Mouse (Mus musculus): ENCODE measurements at regions not wholly inside any gene's neighbourhood (a gene's known extent, or its start where the extent isn't known, plus 50 kb on each side); places are given as distances from the start of the nearest gene placed in this dataset.
A peak's percentile ranks its signal among the peaks of the same experiment; 100 is the strongest.
"Not testable (repeated sequence)": the region's sequence is repeated elsewhere in the genome, so short reads cannot be mapped to it uniquely, and the experiment has no call there.

DNA sequence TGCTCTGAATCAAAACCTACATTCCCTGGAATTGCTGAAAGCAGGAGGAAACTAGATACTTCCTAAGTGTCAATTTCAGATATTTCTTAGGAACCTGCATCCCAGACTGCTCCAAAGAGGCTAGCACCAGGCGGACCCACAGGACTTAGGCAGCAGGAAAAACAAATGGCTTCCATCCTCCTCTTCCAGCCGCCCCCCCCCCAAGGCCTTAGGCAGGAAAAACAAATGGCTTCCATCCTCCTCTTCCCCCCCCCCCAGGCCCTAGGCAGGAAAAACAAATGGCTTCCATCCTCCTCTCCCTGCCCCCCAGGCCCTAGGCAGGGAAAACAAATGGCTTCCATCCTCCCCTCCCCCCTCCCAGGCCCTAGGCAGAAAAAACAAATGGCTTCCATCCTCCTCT lies 64.5 kb upstream of the Nap1l2 start:
- no peak overlapping the region for H3ac ChIP-seq (ENCODE audit: control insufficient read depth, insufficient read length, low read depth)
- TF ChIP-seq MYOD1 (IDR thresholded peaks at IDR 0.05; ENCODE audit: control insufficient read depth, insufficient read length, low read depth) (no peak), CEBPB (IDR thresholded peaks at IDR 0.05; ENCODE audit: low read depth) (no peak), MYOG (IDR thresholded peaks at IDR 0.05; ENCODE audit: control insufficient read depth, extremely low read depth, insufficient read length) (no peak), MAX (IDR thresholded peaks at IDR 0.05) (no peak), CTCF (IDR thresholded peaks at IDR 0.05; ENCODE audit: control insufficient read depth, insufficient read depth, insufficient read length) (no peak)
- no peaks in the 10 kb centered on the region for H3K79me3 ChIP-seq (ENCODE audit: low read depth)
- no peaks in the 10 kb centered on the region for H3K27me3 ChIP-seq (ENCODE audit: control insufficient read depth, insufficient read depth, insufficient read length)
- H3K4me3 ChIP-seq (ENCODE audit: insufficient read depth, poor library complexity, severe bottlenecking): no peak overlapping the region
- H3K79me2 ChIP-seq (ENCODE audit: control insufficient read depth, insufficient read depth): no peaks in the 10 kb centered on the region
- H3K36me3 ChIP-seq (ENCODE audit: control insufficient read depth, insufficient read depth): no peaks in the 10 kb centered on the region

DNA sequence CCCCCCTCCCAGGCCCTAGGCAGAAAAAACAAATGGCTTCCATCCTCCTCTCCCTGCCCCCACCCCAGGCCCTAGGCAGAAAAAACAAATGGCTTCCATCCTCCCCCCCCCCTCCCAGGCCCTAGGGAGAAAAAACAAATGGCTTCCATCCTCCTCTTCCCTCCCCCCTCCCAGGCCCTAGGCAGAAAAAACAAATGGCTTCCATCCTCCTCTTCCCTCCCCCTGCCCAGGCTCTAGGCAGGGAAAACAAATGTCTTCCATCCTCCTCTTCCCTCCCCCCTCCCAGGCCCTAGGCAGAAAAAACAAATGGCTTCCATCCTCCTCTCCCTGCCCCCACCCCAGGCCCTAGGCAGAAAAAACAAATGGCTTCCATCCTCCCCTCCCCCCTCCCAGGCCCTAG lies 65.0 kb upstream of the Nap1l2 start:
- not testable (repeated sequence) for H3K4me3 ChIP-seq (ENCODE audit: insufficient read depth, poor library complexity, severe bottlenecking)

DNA sequence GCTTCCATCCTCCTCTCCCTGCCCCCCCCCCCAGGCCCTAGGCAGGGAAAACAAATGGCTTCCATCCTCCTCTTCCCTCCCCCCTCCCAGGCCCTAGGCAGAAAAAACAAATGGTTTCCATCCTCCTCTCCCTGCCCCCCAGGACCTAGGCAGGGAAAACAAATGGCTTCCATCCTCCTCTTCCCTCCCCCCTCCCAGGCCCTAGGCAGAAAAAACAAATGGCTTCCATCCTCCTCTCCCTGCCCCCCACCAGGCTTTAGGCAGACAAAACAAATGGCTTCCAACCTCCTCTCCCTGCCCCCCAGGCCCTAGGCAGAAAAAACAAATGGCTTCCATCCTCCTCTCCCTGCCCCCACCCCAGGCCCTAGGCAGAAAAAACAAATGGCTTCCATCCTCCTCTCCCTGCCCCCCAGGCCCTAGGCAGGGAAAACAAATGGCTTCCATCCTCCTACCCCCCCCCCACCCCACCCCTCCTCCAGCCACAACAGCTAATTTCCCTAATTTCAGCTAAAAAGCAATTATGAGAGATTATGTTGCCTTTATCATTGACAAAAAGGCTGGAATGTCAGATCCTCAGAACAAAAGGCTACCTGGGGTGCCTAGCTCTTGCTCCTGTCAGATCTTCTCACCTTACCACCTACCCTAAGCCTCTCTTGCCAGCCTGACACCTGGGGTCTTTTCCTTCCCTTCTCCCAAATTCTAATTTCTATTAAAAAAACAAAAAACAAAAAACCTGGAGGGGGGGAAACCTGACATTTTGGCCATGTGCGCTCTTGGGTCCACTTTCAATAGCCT lies 65.8 kb upstream of the Nap1l2 start:
- H3K79me2 ChIP-seq (ENCODE audit: control insufficient read depth, insufficient read depth); H3K4me3 ChIP-seq (ENCODE audit: insufficient read depth, poor library complexity, severe bottlenecking); H3ac ChIP-seq (ENCODE audit: control insufficient read depth, insufficient read length, low read depth): not testable (repeated sequence)

More for the DNA sequence above, 65.0 kb upstream of the Nap1l2 start:
- not testable (repeated sequence) for H3K27me3 ChIP-seq (ENCODE audit: control insufficient read depth, insufficient read depth, insufficient read length); H3K36me3 ChIP-seq (ENCODE audit: control insufficient read depth, insufficient read depth); H3K79me2 ChIP-seq (ENCODE audit: control insufficient read depth, insufficient read depth); H3ac ChIP-seq (ENCODE audit: control insufficient read depth, insufficient read length, low read depth); H3K79me3 ChIP-seq (ENCODE audit: low read depth)

DNA sequence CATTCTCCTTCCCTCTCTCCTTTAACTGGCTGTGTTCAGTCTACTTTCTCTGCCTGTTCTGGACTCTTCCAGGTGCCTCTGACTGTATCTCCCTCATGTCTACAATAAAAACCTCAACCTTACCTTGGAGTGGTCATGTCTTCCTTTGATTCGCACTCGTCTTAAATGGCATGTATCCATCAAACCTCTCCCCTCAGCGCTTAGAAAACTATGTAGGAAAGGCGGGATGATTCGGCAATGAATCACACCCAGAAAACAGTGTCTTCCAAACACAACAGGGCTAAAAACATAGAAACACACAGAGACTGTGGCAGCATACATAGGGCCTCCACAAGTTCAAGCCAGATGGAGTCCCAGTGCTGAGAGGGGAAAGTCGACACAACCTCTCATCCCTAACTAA lies 66.4 kb upstream of the Nap1l2 start:
- Histone ChIP-seq H3ac (ENCODE audit: control insufficient read depth, insufficient read length, low read depth) (no peak overlapping the region), H3K79me3 (ENCODE audit: low read depth) (no peaks in the 10 kb centered on the region), H3K79me2 (ENCODE audit: control insufficient read depth, insufficient read depth) (no peaks in the 10 kb centered on the region), H3K27me3 (ENCODE audit: control insufficient read depth, insufficient read depth, insufficient read length) (no peaks in the 10 kb centered on the region), H3K4me3 (ENCODE audit: insufficient read depth, poor library complexity, severe bottlenecking) (no peak overlapping the region), H3K36me3 (ENCODE audit: control insufficient read depth, insufficient read depth) (no peaks in the 10 kb centered on the region)
- TF ChIP-seq CEBPB (IDR thresholded peaks at IDR 0.05; ENCODE audit: low read depth) (no peak), MYOD1 (IDR thresholded peaks at IDR 0.05; ENCODE audit: control insufficient read depth, insufficient read length, low read depth) (no peak), USF1 (IDR thresholded peaks at IDR 0.05; ENCODE audit: low read depth) (no peak), FOSL1 (IDR thresholded peaks at IDR 0.05; ENCODE audit: insufficient read depth, low read length, poor library complexity, severe bottlenecking) (no peak), MYOG (IDR thresholded peaks at IDR 0.05; ENCODE audit: control insufficient read depth, extremely low read depth, insufficient read length) (no peak), MAX (IDR thresholded peaks at IDR 0.05) (no peak), CTCF (IDR thresholded peaks at IDR 0.05; ENCODE audit: control insufficient read depth, insufficient read depth, insufficient read length) (no peak)

More for the DNA sequence above, 65.8 kb upstream of the Nap1l2 start:
- not testable (repeated sequence) for H3K79me3 ChIP-seq (ENCODE audit: low read depth); H3K27me3 ChIP-seq (ENCODE audit: control insufficient read depth, insufficient read depth, insufficient read length); H3K36me3 ChIP-seq (ENCODE audit: control insufficient read depth, insufficient read depth)

DNA sequence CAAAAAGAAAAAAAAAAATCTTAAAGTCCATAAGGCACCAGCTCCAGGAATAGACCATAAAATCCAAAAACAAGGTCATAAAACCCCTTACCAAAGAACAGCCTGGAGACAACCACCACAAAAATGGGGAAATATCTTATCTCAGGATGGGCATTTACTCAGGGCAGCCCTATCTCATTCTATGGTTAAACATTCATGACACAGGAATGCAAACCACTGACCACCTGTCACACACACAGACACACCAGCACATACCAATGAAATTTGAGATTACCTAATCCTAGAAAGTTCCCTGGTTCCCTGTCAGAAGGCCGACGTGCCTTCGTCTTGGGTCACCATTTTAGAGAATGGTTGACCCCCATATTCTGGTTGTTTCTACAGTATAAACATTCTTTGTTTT lies 66.3 kb upstream of the Cdx4 start:
- Histone ChIP-seq H3ac (ENCODE audit: control insufficient read depth, insufficient read length, low read depth) (no peak overlapping the region), H3K4me3 (ENCODE audit: insufficient read depth, poor library complexity, severe bottlenecking) (no peak overlapping the region), H3K36me3 (ENCODE audit: control insufficient read depth, insufficient read depth) (no peaks in the 10 kb centered on the region), H3K79me3 (ENCODE audit: low read depth) (no peaks in the 10 kb centered on the region), H3K27me3 (ENCODE audit: control insufficient read depth, insufficient read depth, insufficient read length) (no peaks in the 10 kb centered on the region), H3K79me2 (ENCODE audit: control insufficient read depth, insufficient read depth) (no peaks in the 10 kb centered on the region)
- no peak for TF ChIP-seq USF1 (IDR thresholded peaks at IDR 0.05; ENCODE audit: low read depth)
- no peak for TF ChIP-seq CTCF (IDR thresholded peaks at IDR 0.05; ENCODE audit: control insufficient read depth, insufficient read depth, insufficient read length)
- TF ChIP-seq MYOD1 (IDR thresholded peaks at IDR 0.05; ENCODE audit: control insufficient read depth, insufficient read length, low read depth): peak; percentile 79
- no peak for TF ChIP-seq FOSL1 (IDR thresholded peaks at IDR 0.05; ENCODE audit: insufficient read depth, low read length, poor library complexity, severe bottlenecking)
- no peak for TF ChIP-seq MAX (IDR thresholded peaks at IDR 0.05)

DNA sequence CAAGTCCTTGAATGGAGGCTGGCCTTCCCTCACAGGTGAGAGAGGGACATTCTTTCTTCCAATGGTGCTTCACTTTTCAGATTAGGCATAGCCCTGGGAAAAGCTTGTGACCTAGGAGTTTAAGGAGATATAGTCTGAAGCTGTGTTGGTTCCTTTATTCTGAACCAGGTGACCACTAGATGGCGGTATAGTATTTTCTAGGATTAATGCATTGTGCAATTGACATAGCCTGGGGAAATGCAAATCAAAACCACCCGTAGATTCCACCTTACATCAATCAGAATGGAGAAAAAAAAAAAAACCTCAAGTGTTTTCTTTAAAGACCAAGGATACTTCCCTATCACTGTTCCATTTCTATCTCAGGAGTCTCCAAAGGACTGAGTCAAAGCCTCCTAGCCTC lies 61.3 kb upstream of the Cdx4 start:
- H3K36me3 ChIP-seq (ENCODE audit: control insufficient read depth, insufficient read depth): no peaks in the 10 kb centered on the region
- TF ChIP-seq MAX (IDR thresholded peaks at IDR 0.05) (no peak), FOSL1 (IDR thresholded peaks at IDR 0.05; ENCODE audit: insufficient read depth, low read length, poor library complexity, severe bottlenecking) (no peak), MYOG (IDR thresholded peaks at IDR 0.05; ENCODE audit: control insufficient read depth, extremely low read depth, insufficient read length) (no peak), CEBPB (IDR thresholded peaks at IDR 0.05; ENCODE audit: low read depth) (peak; percentile 89)
- H3K4me3 ChIP-seq (ENCODE audit: insufficient read depth, poor library complexity, severe bottlenecking): no peak overlapping the region

More for the DNA sequence above, 61.3 kb upstream of the Cdx4 start:
- Histone ChIP-seq H3ac (ENCODE audit: control insufficient read depth, insufficient read length, low read depth) (no peak overlapping the region), H3K27me3 (ENCODE audit: control insufficient read depth, insufficient read depth, insufficient read length) (no peaks in the 10 kb centered on the region), H3K79me2 (ENCODE audit: control insufficient read depth, insufficient read depth) (no peaks in the 10 kb centered on the region), H3K79me3 (ENCODE audit: low read depth) (no peaks in the 10 kb centered on the region)

All from C2C12 (cell line).